Mouse (Mus musculus) stomach, embryonic 15.5 days (tissue): ENCODE data around the gene Hamp2. TPM values are rescaled to one million over a fixed set of nuclear protein-coding genes. Genes with fewer than 3 reads are reported as not detected.
"Not testable (repeated sequence)": the region's sequence is repeated elsewhere in the genome, so short reads cannot be mapped to it uniquely, and the experiment has no call there.

Experiments
- ATAC-seq: fragments of 200-750 bp; cut with Nextera tagmentation; 2 replicates; pipeline ENCODE4 v1.8.0; 2017; ENCODE audit warnings: low read depth, moderate number of reproducible peaks, moderate TSS enrichment; ENCODE audit not compliant: insufficient read depth, low FRiP score
- H3K27ac ChIP-seq: fragments of 300-500 bp; sonication (generic); 2 replicates; pipeline ENCODE4 v1.5.1; 2015; ENCODE audit warnings: mild to moderate bottlenecking, inconsistent platforms
- H3K27me3 ChIP-seq: fragments of 300-500 bp; sonication (generic); replicated peaks from 2 replicates; pipeline ENCODE4 v1.6.1; 2015; ENCODE audit warnings: inconsistent platforms
- H3K36me3 ChIP-seq: fragments of 300-500 bp; sonication (generic); 2 replicates; pipeline ENCODE4 v1.6.1; 2015; ENCODE audit warnings: inconsistent platforms
- H3K4me1 ChIP-seq: fragments of 300-500 bp; sonication (generic); 2 replicates; pipeline ENCODE4 v1.6.1; 2015; ENCODE audit warnings: inconsistent platforms
- H3K4me2 ChIP-seq: fragments of 300-500 bp; sonication (generic); 2 replicates; pipeline ENCODE4 v1.6.1; 2015; ENCODE audit warnings: mild to moderate bottlenecking, inconsistent platforms
- H3K4me3 ChIP-seq: fragments of 300-500 bp; sonication (generic); replicated peaks from 2 replicates; pipeline ENCODE4 v1.5.1; 2015; ENCODE audit warnings: inconsistent platforms
- H3K9ac ChIP-seq: fragments of 300-500 bp; sonication (generic); 2 replicates; pipeline ENCODE4 v1.6.1; 2015; ENCODE audit warnings: inconsistent platforms
- H3K9me3 ChIP-seq: fragments of 300-500 bp; sonication (generic); 2 replicates; pipeline ENCODE4 v1.6.1; 2016; ENCODE audit warnings: inconsistent platforms
- WGBS: fragments of 180-500 bp; shearing (Covaris S2); methylation state at CpG from one replicate; pipeline ENCODE4 v1.1.7; 2015; 5-methylcytosine and 5-hydroxymethylcytosine counted together
- polyA plus RNA-seq: library from polyadenylated mRNA; unstranded; fragments of >200 nt; fragmentation: Nextera tagmentation; extraction: Ambion mirVana; gene quantifications from 2 replicates; pipeline ENCODE4 v1.2.1, GENCODE M21; 2015

The Hamp2 gene
- polyA plus RNA-seq, 1 experiment from 2014 or later: not detected

- WGBS: 91% methylated on average over 16 of the region's 16 CpGs
- Histone ChIP-seq H3K9ac (no peak overlapping the region), H3K4me1 (peaks cover 9% of the 10 kb centered on the region; the same call in 1 of the 2 replicates), H3K4me2 (no peak overlapping the region), H3K27me3 (no peaks in the 10 kb centered on the region), H3K9me3 (no peaks in the 10 kb centered on the region), H3K36me3 (peaks cover 24% of the 10 kb centered on the region; the same call in 1 of the 2 replicates), H3K4me3 (no peak overlapping the region), H3K27ac (no peak overlapping the region)
- no peak for ATAC-seq
Measured at GRCm38 (mm10) chr7:30952441-30953265, 28.2 kb upstream of the Hamp2 start.

GRCm38 (mm10) chr7:30949902-30950301 lies 25.4 kb upstream of the Hamp2 start:
- 89% methylated on average over 3 of the region's 3 CpGs for WGBS

GRCm38 (mm10) chr7:30945876-30946275 lies 21.4 kb upstream of the Hamp2 start:
- 97% methylated on average over 7 of the region's 7 CpGs for WGBS
- no peak overlapping the region for H3K27ac ChIP-seq
- no peak overlapping the region for H3K9ac ChIP-seq
- H3K4me2 ChIP-seq: no peak overlapping the region
- H3K27me3 ChIP-seq: no peaks in the 10 kb centered on the region
- H3K4me3 ChIP-seq: no peak overlapping the region
- 0 out of 2 replicates have a peak, but pooled peaks cover 7% of the 10 kb centered on the region for H3K36me3 ChIP-seq
- no peaks in the 10 kb centered on the region for H3K9me3 ChIP-seq
- H3K4me1 ChIP-seq: no peaks in the 10 kb centered on the region
- no peak for ATAC-seq

More at GRCm38 (mm10) chr7:30949902-30950301, 25.4 kb upstream of the Hamp2 start:
- H3K36me3 ChIP-seq: peaks cover 24% of the 10 kb centered on the region; the same call in 1 of the 2 replicates
- H3K27ac ChIP-seq, ATAC-seq, H3K4me1 ChIP-seq, H3K27me3 ChIP-seq, H3K4me2 ChIP-seq, H3K9me3 ChIP-seq, H3K4me3 ChIP-seq, H3K9ac ChIP-seq: not testable (repeated sequence)

- not testable (repeated sequence) for H3K27me3 ChIP-seq, H3K4me3 ChIP-seq, H3K4me2 ChIP-seq, H3K36me3 ChIP-seq, H3K9me3 ChIP-seq, H3K9ac ChIP-seq, H3K27ac ChIP-seq, H3K4me1 ChIP-seq, ATAC-seq
- 87% methylated on average over 7 of the region's 7 CpGs for WGBS
Measured at GRCm38 (mm10) chr7:30945466-30945865, 21.0 kb upstream of the Hamp2 start.

GRCm38 (mm10) chr7:30944706-30945105 lies 20.2 kb upstream of the Hamp2 start:
- not testable (repeated sequence) for H3K4me1 ChIP-seq, H3K9me3 ChIP-seq, H3K27me3 ChIP-seq, H3K4me2 ChIP-seq, ATAC-seq, H3K36me3 ChIP-seq, H3K4me3 ChIP-seq, H3K9ac ChIP-seq, H3K27ac ChIP-seq
- WGBS: 52% methylated on average over 2 of the region's 2 CpGs

GRCm38 (mm10) chr7:30943909-30944635 lies 19.6 kb upstream of the Hamp2 start, which contains the start of gene Hamp:
Gene Hamp (minus strand): TSS chr7:30944032.
- Histone ChIP-seq H3K9ac (no peak within 1 kb of the TSS), H3K4me2 (no peak within 1 kb of the TSS), H3K9me3 (no peaks in the 10 kb centered on the region), H3K4me3 (no peak within 1 kb of the TSS), H3K36me3 (0 out of 2 replicates have a peak, but pooled peaks cover 2% of the 10 kb centered on the region), H3K27me3 (no peaks in the 10 kb centered on the region), H3K27ac (no peak within 1 kb of the TSS), H3K4me1 (no peaks in the 10 kb centered on the region)
- no peak for ATAC-seq
- WGBS: 59% methylated on average over 9 of the region's 9 CpGs

- H3K27me3 ChIP-seq, H3K4me2 ChIP-seq, H3K9ac ChIP-seq, ATAC-seq, H3K9me3 ChIP-seq, H3K4me1 ChIP-seq, H3K4me3 ChIP-seq, H3K27ac ChIP-seq, H3K36me3 ChIP-seq: not testable (repeated sequence)
- 46% methylated on average over 3 of the region's 3 CpGs for WGBS
Measured at GRCm38 (mm10) chr7:30942365-30942764, 17.9 kb upstream of the Hamp2 start.

- H3K4me2 ChIP-seq, H3K36me3 ChIP-seq, H3K4me3 ChIP-seq, H3K9ac ChIP-seq, H3K9me3 ChIP-seq, ATAC-seq, H3K27ac ChIP-seq, H3K4me1 ChIP-seq, H3K27me3 ChIP-seq: not testable (repeated sequence)
- 84% methylated on average over 1 of the region's 1 CpGs for WGBS
Measured at GRCm38 (mm10) chr7:30940070-30940469, 15.6 kb upstream of the Hamp2 start.

- not testable (repeated sequence) for H3K36me3 ChIP-seq, ATAC-seq, H3K27ac ChIP-seq, H3K4me1 ChIP-seq, H3K4me2 ChIP-seq, H3K4me3 ChIP-seq, H3K9ac ChIP-seq, H3K27me3 ChIP-seq, H3K9me3 ChIP-seq
- 63% methylated on average over 6 of the region's 6 CpGs for WGBS
Measured at GRCm38 (mm10) chr7:30935422-30936099, 11.1 kb upstream of the Hamp2 start.

- 51% methylated on average over 3 of the region's 3 CpGs for WGBS
- Histone ChIP-seq H3K4me2 (no peak overlapping the region), H3K9ac (no peak overlapping the region)
Measured at GRCm38 (mm10) chr7:30924071-30924470, 410 bp downstream of the Hamp2 start.

GRCm38 (mm10) chr7:30922490-30922889 lies 2.0 kb downstream of the Hamp2 start:
- not testable (repeated sequence) for H3K4me3 ChIP-seq, H3K27ac ChIP-seq, H3K9ac ChIP-seq, H3K9me3 ChIP-seq, H3K36me3 ChIP-seq, H3K27me3 ChIP-seq, ATAC-seq, H3K4me2 ChIP-seq, H3K4me1 ChIP-seq
- 38% methylated on average over 3 of the region's 3 CpGs for WGBS

More at GRCm38 (mm10) chr7:30924071-30924470, 410 bp downstream of the Hamp2 start:
- ATAC-seq: no peak
- Histone ChIP-seq H3K27ac (no peak overlapping the region), H3K9me3 (no peaks in the 10 kb centered on the region), H3K4me3 (no peak overlapping the region), H3K4me1 (no peaks in the 10 kb centered on the region), H3K36me3 (no peaks in the 10 kb centered on the region), H3K27me3 (no peaks in the 10 kb centered on the region)

- no peaks in the 10 kb centered on the region for H3K9me3 ChIP-seq
Measured at GRCm38 (mm10) chr7:30920217-30920616, 4.3 kb downstream of the Hamp2 start.

More at GRCm38 (mm10) chr7:30920217-30920616, 4.3 kb downstream of the Hamp2 start:
- Histone ChIP-seq H3K36me3 (no peaks in the 10 kb centered on the region), H3K4me2 (no peak overlapping the region), H3K9ac (no peak overlapping the region), H3K4me3 (no peak overlapping the region), H3K27ac (no peak overlapping the region), H3K27me3 (no peaks in the 10 kb centered on the region), H3K4me1 (no peaks in the 10 kb centered on the region)
- ATAC-seq: no peak
- 61% methylated on average over 3 of the region's 3 CpGs for WGBS
